Mouse (Mus musculus): ENCODE data around the gene Gcdh.

- TF ChIP-seq CTCF (IDR thresholded peaks at IDR 0.05; ENCODE audit: low read depth, low read length) (no peak), GATA2 (IDR thresholded peaks at IDR 0.05; ENCODE audit: borderline replicate concordance, low read depth, low read length) (no peak), GATA1 (IDR thresholded peaks at IDR 0.05; ENCODE audit: borderline replicate concordance, low read length) (no peak), TAL1 (conservative IDR thresholded peaks at IDR 0.05; ENCODE audit: low read depth, low read length) (no peak)
Measured at GRCm38 (mm10) chr8:84934860-84935259, 41.1 kb upstream of the Gcdh start.
